Mouse (Mus musculus) limb, embryonic 14.5 days (tissue): ENCODE data around the gene Golt1b. TPM values are rescaled to one million over a fixed set of nuclear protein-coding genes. Genes with fewer than 3 reads are reported as not detected.

Experiments used
- ATAC-seq: fragments of 200-750 bp; cut with Nextera tagmentation; 2 replicates; pipeline ENCODE4 v1.8.0; 2017; ENCODE audit warnings: low read depth, moderate number of reproducible peaks, moderate TSS enrichment; ENCODE audit not compliant: low FRiP score
- DNase-seq: peaks from one replicate; pipeline ENCODE4 v3.0.0-alpha.2; 2015; ENCODE audit warnings: low spot score
- H3K27ac ChIP-seq: fragments of 300-500 bp; sonication (generic); replicated peaks from 2 replicates; pipeline ENCODE4 v1.5.1; 2014; ENCODE audit warnings: low read depth, mild to moderate bottlenecking, low read length, moderate library complexity, mixed read lengths
- H3K27me3 ChIP-seq: fragments of 300-500 bp; sonication (generic); 2 replicates; pipeline ENCODE4 v1.6.1; 2014; ENCODE audit warnings: low read length, mixed read lengths; ENCODE audit not compliant: control insufficient read depth, insufficient read depth
- H3K36me3 ChIP-seq: fragments of 300-500 bp; sonication (generic); 2 replicates; pipeline ENCODE4 v1.6.1; 2014; ENCODE audit warnings: mild to moderate bottlenecking, low read length, moderate library complexity, mixed read lengths; ENCODE audit not compliant: control insufficient read depth, insufficient read depth
- H3K4me1 ChIP-seq: fragments of 300-500 bp; sonication (generic); 2 replicates; pipeline ENCODE4 v1.6.1; 2014; ENCODE audit warnings: antibody characterized with exemption, low read length, mixed read lengths; ENCODE audit not compliant: control insufficient read depth, insufficient read depth
- H3K4me2 ChIP-seq: fragments of 300-500 bp; sonication (generic); replicated peaks from 2 replicates; pipeline ENCODE4 v1.6.1; 2014; ENCODE audit warnings: low read depth, mild to moderate bottlenecking, low read length, moderate library complexity; ENCODE audit not compliant: severe bottlenecking
- H3K4me3 ChIP-seq: fragments of 300-500 bp; sonication (generic); replicated peaks from 2 replicates; pipeline ENCODE4 v1.5.1; 2014; ENCODE audit warnings: low read length
- H3K9ac ChIP-seq: fragments of 300-500 bp; sonication (generic); 2 replicates; pipeline ENCODE4 v1.6.1; 2014; ENCODE audit warnings: mild to moderate bottlenecking, low read depth, low read length, moderate library complexity; ENCODE audit not compliant: severe bottlenecking
- H3K9me3 ChIP-seq: fragments of 300-500 bp; sonication (generic); 2 replicates; pipeline ENCODE4 v1.6.1; 2016; ENCODE audit warnings: low read length; ENCODE audit not compliant: control insufficient read depth
- POLR2A ChIP-seq: fragments of 200-500 bp; IDR thresholded peaks from 2 replicates; pipeline ENCODE4 v1.8.0; 2012; ENCODE audit warnings: inconsistent platforms, mild to moderate bottlenecking, moderate library complexity, borderline replicate concordance; ENCODE audit not compliant: insufficient read depth, insufficient read length; ENCODE audit errors: extremely low read depth
- WGBS: fragments of 180-500 bp; shearing (Covaris S2); extraction: QIAGEN DNeasy Blood & Tissue Kit; methylation state at CpG from one replicate; pipeline ENCODE4 v1.1.7; 2014; 5-methylcytosine and 5-hydroxymethylcytosine counted together
- polyA plus RNA-seq, 2 experiments: library from polyadenylated mRNA; depleted of rRNA in 1 of 2; stranded (reverse) in 1 of 2; unstranded in 1 of 2; fragments of >200 nt; fragmentation: Nextera tagmentation in 1 of 2; extraction: Ambion mirVana in 1 of 2; gene quantifications; 2 replicates each; pipeline versions ENCODE4 v1.2.1 to v1.2.3; 2012 to 2014

The Golt1b gene
- polyA plus RNA-seq, 2 experiments, result 39.3 to 142 TPM

DNA sequence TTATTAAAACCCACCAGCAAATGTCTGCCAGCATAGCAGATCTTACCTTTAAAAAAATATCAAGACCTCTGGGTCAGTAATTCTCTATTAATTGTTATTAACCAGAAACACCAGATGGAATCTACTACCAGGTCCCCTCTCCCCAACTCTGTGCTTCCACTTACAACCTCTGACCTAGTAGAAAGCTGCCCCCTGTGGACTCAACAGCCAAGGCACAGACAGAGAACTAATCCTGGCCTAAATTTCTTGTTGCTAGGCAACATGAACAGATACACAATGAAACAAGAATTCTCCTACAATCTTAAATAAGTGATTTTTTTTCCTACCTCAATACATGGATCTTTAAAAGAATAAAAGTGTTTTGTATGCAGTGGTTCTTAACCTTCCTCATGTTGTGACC lies 42.1 kb downstream of the Golt1b start:
- no peak for TF ChIP-seq POLR2A
- ATAC-seq, result no peak

DNA sequence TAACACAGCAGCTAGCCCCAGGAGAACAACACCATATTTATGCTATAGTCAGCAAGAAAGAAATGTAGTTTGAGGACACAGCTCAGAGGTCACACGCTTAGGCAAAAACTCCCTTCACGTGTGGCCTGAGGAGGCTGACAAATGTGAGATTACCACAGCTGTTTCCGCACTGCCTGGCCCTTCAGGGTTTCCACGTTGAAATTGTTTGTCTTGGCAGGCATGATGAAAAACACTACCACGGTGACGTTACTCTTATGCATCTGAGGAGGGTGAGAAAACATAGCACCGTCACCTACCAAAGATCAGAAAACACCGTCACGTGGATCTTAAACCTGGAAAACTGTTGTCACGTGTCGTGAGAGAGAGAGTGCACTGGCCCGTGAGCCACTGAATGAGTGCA lies 64.4 kb downstream of the Golt1b start:
- DNase-seq, result no peak
- Histone ChIP-seq H3K4me1 (no peaks in the 10 kb centered on the region), H3K36me3 (no peaks in the 10 kb centered on the region), H3K9ac (no peak overlapping the region), H3K9me3 (no peaks in the 10 kb centered on the region), H3K4me3 (no peak overlapping the region), H3K4me2 (no peak overlapping the region), H3K27me3 (no peaks in the 10 kb centered on the region), H3K27ac (no peak overlapping the region)
- ATAC-seq, result no peak
- no peak for TF ChIP-seq POLR2A
- 70% methylated on average over 12 of the region's 12 CpGs for WGBS

More for the DNA sequence above, 42.1 kb downstream of the Golt1b start:
- H3K4me1 ChIP-seq, result no peaks in the 10 kb centered on the region
- H3K27ac ChIP-seq, result no peak overlapping the region
- H3K27me3 ChIP-seq, result no peaks in the 10 kb centered on the region
- H3K9me3 ChIP-seq, result no peaks in the 10 kb centered on the region
- H3K4me3 ChIP-seq, result no peak overlapping the region
- H3K36me3 ChIP-seq, result no peaks in the 10 kb centered on the region
- H3K9ac ChIP-seq, result no peak overlapping the region
- no peak overlapping the region for H3K4me2 ChIP-seq
- no peak for DNase-seq

GRCm38 (mm10) chr6:142453311-142453710 lies 66.3 kb downstream of the Golt1b start:
- no peak overlapping the region for H3K27ac ChIP-seq
- WGBS, result 85% methylated on average over 2 of the region's 2 CpGs
- H3K4me2 ChIP-seq, result no peak overlapping the region
- no peak overlapping the region for H3K9ac ChIP-seq
- no peaks in the 10 kb centered on the region for H3K36me3 ChIP-seq
- no peak for TF ChIP-seq POLR2A
- no peaks in the 10 kb centered on the region for H3K27me3 ChIP-seq
- H3K4me3 ChIP-seq, result no peak overlapping the region
- ATAC-seq (no peak), DNase-seq (no peak)
- no peaks in the 10 kb centered on the region for H3K9me3 ChIP-seq
- no peaks in the 10 kb centered on the region for H3K4me1 ChIP-seq

Other genes starting within 250 kb of the Golt1b start
- not detected in 2 replicates for gene Slco1a6, start 178.7 kb upstream of the Golt1b start, polyA plus RNA-seq (2012; rRNA removed)
- not detected in 2 replicates for gene Slco1a6, start 178.7 kb upstream of the Golt1b start, polyA plus RNA-seq (2014; fragmentation: Nextera tagmentation; extraction: Ambion mirVana)
- gene Iapp, start 88.8 kb upstream of the Golt1b start, polyA plus RNA-seq (2012; rRNA removed), result not detected in 2 replicates
- not detected in 2 replicates for gene Iapp, start 88.8 kb upstream of the Golt1b start, polyA plus RNA-seq (2014; fragmentation: Nextera tagmentation; extraction: Ambion mirVana)
- 0.05 and 0.06 TPM in 2 replicates for gene Slco1a5, start 64.2 kb upstream of the Golt1b start, polyA plus RNA-seq (2012; rRNA removed)
- gene Slco1a5, start 64.2 kb upstream of the Golt1b start, polyA plus RNA-seq (2014; fragmentation: Nextera tagmentation; extraction: Ambion mirVana), result 0.21 TPM in 1 of 2 replicates, not detected in the other
- gene Pyroxd1, start 41.6 kb upstream of the Golt1b start, polyA plus RNA-seq (2012; rRNA removed), result 8.0 and 9.7 TPM in 2 replicates
- 15.1 and 15.7 TPM in 2 replicates for gene Pyroxd1, start 41.6 kb upstream of the Golt1b start, polyA plus RNA-seq (2014; fragmentation: Nextera tagmentation; extraction: Ambion mirVana)
- 23.0 and 23.9 TPM in 2 replicates for gene Recql, start 134 bp upstream of the Golt1b start, polyA plus RNA-seq (2012; rRNA removed)
- 25.7 and 26.7 TPM in 2 replicates for gene Recql, start 134 bp upstream of the Golt1b start, polyA plus RNA-seq (2014; fragmentation: Nextera tagmentation; extraction: Ambion mirVana)
- 8.0 and 8.4 TPM in 2 replicates for gene Spx, start 26.2 kb downstream of the Golt1b start, polyA plus RNA-seq (2012; rRNA removed)
- 0.59 and 1.6 TPM in 2 replicates for gene Spx, start 26.2 kb downstream of the Golt1b start, polyA plus RNA-seq (2014; fragmentation: Nextera tagmentation; extraction: Ambion mirVana)
- 0.03 TPM in 1 of 2 replicates, not detected in the other for gene Gys2, start 85.9 kb downstream of the Golt1b start, polyA plus RNA-seq (2012; rRNA removed)
- not detected in 2 replicates for gene Gys2, start 85.9 kb downstream of the Golt1b start, polyA plus RNA-seq (2014; fragmentation: Nextera tagmentation; extraction: Ambion mirVana)
- 178 TPM in 2 replicates for gene Ldhb, start 120.7 kb downstream of the Golt1b start, polyA plus RNA-seq (2012; rRNA removed)
- gene Ldhb, start 120.7 kb downstream of the Golt1b start, polyA plus RNA-seq (2014; fragmentation: Nextera tagmentation; extraction: Ambion mirVana), result 229 and 266 TPM in 2 replicates
- 9.7 and 10.0 TPM in 2 replicates for gene Kcnj8, start 184.4 kb downstream of the Golt1b start, polyA plus RNA-seq (2012; rRNA removed)
- 8.2 and 11.3 TPM in 2 replicates for gene Kcnj8, start 184.4 kb downstream of the Golt1b start, polyA plus RNA-seq (2014; fragmentation: Nextera tagmentation; extraction: Ambion mirVana)